Mouse (Mus musculus) urinary bladder, postnatal 0 days (tissue): ENCODE measurements around the gene P2ry12. TPM values are rescaled to one million over a fixed set of nuclear protein-coding genes. Genes with fewer than 3 reads are reported as not detected.

ENCODE experiments used
- polyA plus RNA-seq: library from polyadenylated mRNA; unstranded; fragments of >200 nt; fragmentation: Nextera tagmentation; extraction: Ambion mirVana; gene quantifications from 2 replicates; pipeline ENCODE4 v1.2.1, GENCODE M21; 2015

The P2ry12 gene
- polyA plus RNA-seq: 2.1 and 2.2 TPM in 2 replicates

DNA sequence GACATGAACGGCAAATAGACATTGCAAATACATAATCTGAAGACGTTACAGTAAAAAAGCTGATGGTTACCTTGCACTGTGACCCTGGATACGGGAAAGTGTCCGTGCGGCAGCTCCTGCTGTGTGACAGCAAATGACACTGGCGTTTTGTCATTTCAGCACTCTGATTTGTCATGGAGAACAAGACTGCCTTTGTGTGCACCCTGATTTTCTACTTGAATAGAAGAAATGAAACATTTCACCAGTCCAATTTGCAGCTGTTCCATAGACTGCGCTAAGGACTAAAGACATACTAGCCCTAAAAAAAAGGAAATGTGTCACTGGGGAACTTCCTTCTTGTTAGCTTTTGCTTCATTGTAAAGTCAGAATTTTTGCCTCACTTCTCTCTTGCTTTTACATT, at the start of gene P2ry12:
P2ry12 (minus strand) TSS at position 168 of the 400 bp plus-strand sequence.

DNA sequence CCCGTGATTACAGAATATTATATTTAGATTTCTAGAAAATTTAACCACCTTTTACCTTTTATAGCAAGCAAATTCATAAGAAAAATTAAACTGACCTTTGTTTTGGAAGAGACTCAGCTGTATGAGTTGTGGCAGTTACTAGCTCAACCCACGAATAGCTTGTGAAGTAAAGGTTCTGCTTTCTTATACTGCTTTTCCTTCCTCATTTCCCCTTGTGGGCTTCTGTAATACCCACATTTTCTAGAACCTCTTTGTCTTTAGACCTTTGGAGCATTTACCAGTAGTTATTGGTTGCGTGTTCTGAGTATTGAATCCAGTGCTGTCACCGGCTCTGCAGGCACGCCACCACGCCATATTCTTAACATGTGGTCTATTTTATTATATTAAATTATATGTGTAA, 51.9 kb downstream of the P2ry12 start, which contains the start of gene P2ry13:
P2ry13 (minus strand) TSS at position 156 of the 400 bp plus-strand sequence.

DNA sequence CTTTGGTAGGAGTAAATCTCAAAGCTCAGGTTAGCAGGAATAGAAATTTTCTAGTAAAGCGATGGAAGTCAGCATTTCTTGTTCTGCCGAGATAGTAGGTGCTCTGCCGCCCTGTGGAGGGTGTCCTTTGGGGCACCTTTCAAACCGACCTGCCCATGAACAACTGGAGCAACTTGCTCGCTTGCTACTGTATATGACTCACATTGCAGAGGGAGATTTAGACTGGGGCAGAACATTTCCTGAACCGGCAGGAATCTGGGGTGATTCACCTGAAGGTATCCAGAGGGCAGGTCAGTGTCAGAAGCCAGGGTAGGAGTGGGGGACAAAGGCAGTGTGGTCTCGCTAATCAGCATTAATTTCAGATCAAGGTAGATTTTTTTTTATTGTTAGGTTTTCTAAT, 67.7 kb downstream of the P2ry12 start, which contains the start of gene Gpr87:
Gpr87 (minus strand) TSS at position 167 of the 400 bp plus-strand sequence.

Other genes starting within 250 kb of the P2ry12 start
- gene Gpr171, start 161.1 kb downstream of the P2ry12 start, polyA plus RNA-seq: 0.19 and 0.39 TPM in 2 replicates
- gene P2ry14, start 109.3 kb downstream of the P2ry12 start, polyA plus RNA-seq: 0.54 and 0.63 TPM in 2 replicates
- gene Gpr87, start 67.8 kb downstream of the P2ry12 start, polyA plus RNA-seq: 7.6 and 9.1 TPM in 2 replicates
- 1.0 and 1.1 TPM in 2 replicates for gene P2ry13, start 52.0 kb downstream of the P2ry12 start, polyA plus RNA-seq
- 4.8 and 5.1 TPM in 2 replicates for gene Igsf10, start 81.5 kb upstream of the P2ry12 start, polyA plus RNA-seq